Mouse (Mus musculus): Measurements from ENCODE around the gene Olfr317. TPM values are rescaled to one million over a fixed set of nuclear protein-coding genes. Genes with fewer than 3 reads are reported as not detected.
"Not testable (repeated sequence)": the region's sequence is repeated elsewhere in the genome, so short reads cannot be mapped to it uniquely, and the experiment has no call there.

Gene Olfr317
- polyA plus RNA-seq, 1 experiment from 2014 or later: not detected

DNA sequence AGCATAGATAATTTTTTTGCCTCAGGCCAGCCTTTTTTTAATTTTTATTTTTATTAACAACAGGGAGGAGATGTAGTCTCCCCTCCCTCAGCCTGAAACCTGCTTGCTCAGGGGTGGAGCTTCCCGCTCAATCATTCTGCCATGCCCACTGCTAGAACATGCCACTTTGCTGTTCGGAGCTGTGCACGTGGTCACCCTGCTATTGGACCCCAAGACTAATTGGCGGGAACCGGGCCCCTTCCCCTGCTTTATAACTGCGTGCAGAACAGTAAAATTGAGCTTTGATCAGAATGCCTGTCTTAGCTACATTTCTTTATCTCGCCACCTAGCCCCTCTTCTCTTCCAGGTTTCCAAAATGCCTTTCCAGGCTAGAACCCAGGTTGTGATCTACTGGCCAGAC, 21.3 kb downstream of the Olfr317 start:
- H3K9me3 ChIP-seq; H3K27ac ChIP-seq; H3K4me3 ChIP-seq; H3K36me3 ChIP-seq; ATAC-seq (ENCODE audit: low FRiP score, low read depth); H3K27me3 ChIP-seq; H3K4me2 ChIP-seq (replicated peaks); H3K4me1 ChIP-seq; H3K9ac ChIP-seq: not testable (repeated sequence)
- 92% methylated on average over 7 of the region's 7 CpGs for WGBS

DNA sequence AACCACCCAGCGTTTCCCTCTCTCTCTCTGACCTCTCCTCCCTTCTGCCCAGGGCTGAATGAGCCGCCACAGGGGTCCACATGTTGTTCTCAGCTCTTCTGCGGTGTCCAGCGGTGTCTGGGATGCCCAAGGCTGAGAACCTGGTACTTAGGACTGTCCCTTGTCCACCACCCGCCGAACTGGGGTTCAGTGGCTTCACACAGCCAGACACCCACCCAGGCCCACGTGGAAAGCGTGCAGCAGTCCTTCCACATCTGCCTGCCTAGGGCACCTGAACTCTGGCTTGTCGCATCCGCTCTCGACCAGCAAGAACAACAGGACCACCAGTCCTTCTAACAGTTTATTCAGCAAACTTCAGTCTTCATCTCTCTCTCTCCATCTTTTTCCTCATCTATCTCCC, 29.9 kb downstream of the Olfr317 start:
- H3K27me3 ChIP-seq: no peaks in the 10 kb centered on the region
- no peak overlapping the region for H3K4me3 ChIP-seq
- 82% methylated on average over 11 of the region's 11 CpGs for WGBS
- H3K4me1 ChIP-seq: no peaks in the 10 kb centered on the region
- H3K4me2 ChIP-seq (replicated peaks): no peak overlapping the region
- no peaks in the 10 kb centered on the region for H3K36me3 ChIP-seq
- H3K9me3 ChIP-seq: no peaks in the 10 kb centered on the region
- no peak overlapping the region for H3K9ac ChIP-seq
- ATAC-seq (ENCODE audit: low FRiP score, low read depth): no peak
- no peak overlapping the region for H3K27ac ChIP-seq

DNA sequence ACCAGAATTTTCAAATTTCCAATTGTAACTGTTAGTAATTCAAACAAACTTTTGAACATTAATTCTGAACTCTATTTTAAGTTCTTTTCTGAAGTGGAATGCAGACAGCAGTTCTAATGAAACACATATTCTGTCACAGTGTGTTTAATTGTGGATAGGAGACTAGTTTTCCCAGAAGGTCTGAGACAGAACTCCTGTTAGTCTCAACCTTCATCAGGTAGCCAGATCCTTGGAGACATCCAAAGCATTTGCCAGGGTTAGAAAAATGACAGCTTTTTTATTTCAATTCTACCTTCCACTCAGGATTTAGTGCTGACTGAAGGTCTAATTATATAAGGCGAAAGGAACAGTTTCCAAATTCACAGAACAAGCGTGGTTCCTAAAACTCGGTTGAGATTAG, 40.1 kb downstream of the Olfr317 start, which contains the start of gene Olfr319:
Gene Olfr319, plus strand, starts transcription at position 301 of the 400 bp plus-strand sequence.
- H3K4me3 ChIP-seq: no peak within 1 kb of the TSS
- H3K9ac ChIP-seq: no peak within 1 kb of the TSS
- no peak for ATAC-seq (ENCODE audit: low FRiP score, low read depth)
- H3K27me3 ChIP-seq: no peaks in the 10 kb centered on the region
- no peaks in the 10 kb centered on the region for H3K4me1 ChIP-seq
- no peaks in the 10 kb centered on the region for H3K36me3 ChIP-seq
- no peak within 1 kb of the TSS for H3K27ac ChIP-seq
- H3K9me3 ChIP-seq: peaks cover 14% of the 10 kb centered on the region; the same call in 1 of the 2 replicates
- no peak within 1 kb of the TSS for H3K4me2 ChIP-seq (replicated peaks)
- WGBS: 81% methylated on average over 3 of the region's 3 CpGs

Other genes starting within 250 kb of the Olfr317 start
- not detected in 2 replicates for gene Olfr332, start 246.7 kb downstream of the Olfr317 start, polyA plus RNA-seq (2015; fragmentation: Nextera tagmentation; extraction: Ambion mirVana)
- not detected in 2 replicates for gene Olfr331, start 236.6 kb downstream of the Olfr317 start, polyA plus RNA-seq (2015; fragmentation: Nextera tagmentation; extraction: Ambion mirVana)
- not detected in 2 replicates for gene Olfr330, start 204.4 kb downstream of the Olfr317 start, polyA plus RNA-seq (2015; fragmentation: Nextera tagmentation; extraction: Ambion mirVana)
- not detected in 2 replicates for gene Olfr329-ps, start 192.8 kb downstream of the Olfr317 start, polyA plus RNA-seq (2015; fragmentation: Nextera tagmentation; extraction: Ambion mirVana)
- gene Olfr328, start 183.6 kb downstream of the Olfr317 start, polyA plus RNA-seq (2015; fragmentation: Nextera tagmentation; extraction: Ambion mirVana): 0.08 TPM in 1 of 2 replicates, not detected in the other
- gene Olfr224, start 168.7 kb downstream of the Olfr317 start, polyA plus RNA-seq (2015; fragmentation: Nextera tagmentation; extraction: Ambion mirVana): not detected in 2 replicates
- not detected in 2 replicates for gene Olfr325, start 161.5 kb downstream of the Olfr317 start, polyA plus RNA-seq (2015; fragmentation: Nextera tagmentation; extraction: Ambion mirVana)
- gene Olfr324, start 144.1 kb downstream of the Olfr317 start, polyA plus RNA-seq (2015; fragmentation: Nextera tagmentation; extraction: Ambion mirVana): not detected in 2 replicates
- not detected in 2 replicates for gene 2210407C18Rik, start 123.1 kb downstream of the Olfr317 start, polyA plus RNA-seq (2015; fragmentation: Nextera tagmentation; extraction: Ambion mirVana)
- not detected in 2 replicates for gene Olfr323, start 108.7 kb downstream of the Olfr317 start, polyA plus RNA-seq (2015; fragmentation: Nextera tagmentation; extraction: Ambion mirVana)
- 0.09 and 0.11 TPM in 2 replicates for gene Trim58, start 98.7 kb downstream of the Olfr317 start, polyA plus RNA-seq (2015; fragmentation: Nextera tagmentation; extraction: Ambion mirVana)
- gene Olfr322, start 80.4 kb downstream of the Olfr317 start, polyA plus RNA-seq (2015; fragmentation: Nextera tagmentation; extraction: Ambion mirVana): not detected in 2 replicates
- gene Olfr320, start 58.1 kb downstream of the Olfr317 start, polyA plus RNA-seq (2015; fragmentation: Nextera tagmentation; extraction: Ambion mirVana): not detected in 2 replicates
- gene Olfr319, start 40.0 kb downstream of the Olfr317 start, polyA plus RNA-seq (2015; fragmentation: Nextera tagmentation; extraction: Ambion mirVana): not detected in 2 replicates
- gene Olfr318, start 15.2 kb downstream of the Olfr317 start, polyA plus RNA-seq (2015; fragmentation: Nextera tagmentation; extraction: Ambion mirVana): not detected in 2 replicates
- gene Olfr316, start 13.5 kb upstream of the Olfr317 start, polyA plus RNA-seq (2015; fragmentation: Nextera tagmentation; extraction: Ambion mirVana): not detected in 2 replicates
- gene Olfr315, start 34.0 kb upstream of the Olfr317 start, polyA plus RNA-seq (2015; fragmentation: Nextera tagmentation; extraction: Ambion mirVana): not detected in 2 replicates
- not detected in 2 replicates for gene Olfr314, start 43.7 kb upstream of the Olfr317 start, polyA plus RNA-seq (2015; fragmentation: Nextera tagmentation; extraction: Ambion mirVana)
- gene Fam183b, start 62.7 kb upstream of the Olfr317 start, polyA plus RNA-seq (2015; fragmentation: Nextera tagmentation; extraction: Ambion mirVana): not detected in 2 replicates
- not detected in 2 replicates for gene Olfr313, start 75.8 kb upstream of the Olfr317 start, polyA plus RNA-seq (2015; fragmentation: Nextera tagmentation; extraction: Ambion mirVana)
- not detected in 2 replicates for gene Olfr312, start 90.0 kb upstream of the Olfr317 start, polyA plus RNA-seq (2015; fragmentation: Nextera tagmentation; extraction: Ambion mirVana)
- not detected in 2 replicates for gene Olfr311, start 100.0 kb upstream of the Olfr317 start, polyA plus RNA-seq (2015; fragmentation: Nextera tagmentation; extraction: Ambion mirVana)
- 12.8 and 12.9 TPM in 2 replicates for gene Gm12258, start 107.9 kb upstream of the Olfr317 start, polyA plus RNA-seq (2015; fragmentation: Nextera tagmentation; extraction: Ambion mirVana)
- gene 2810021J22Rik, start 128.0 kb upstream of the Olfr317 start, polyA plus RNA-seq (2015; fragmentation: Nextera tagmentation; extraction: Ambion mirVana): 8.0 and 10.9 TPM in 2 replicates
- 6.2 and 7.1 TPM in 2 replicates for gene Zfp39, start 165.0 kb upstream of the Olfr317 start, polyA plus RNA-seq (2015; fragmentation: Nextera tagmentation; extraction: Ambion mirVana)
- 0.11 TPM in 1 of 2 replicates, not detected in the other for gene Btnl10, start 178.7 kb upstream of the Olfr317 start, polyA plus RNA-seq (2015; fragmentation: Nextera tagmentation; extraction: Ambion mirVana)
- 245 and 261 TPM in 2 replicates for gene Rnf187, start 199.7 kb upstream of the Olfr317 start, polyA plus RNA-seq (2015; fragmentation: Nextera tagmentation; extraction: Ambion mirVana)
- gene Hist3h2ba, start 209.7 kb upstream of the Olfr317 start, polyA plus RNA-seq (2015; fragmentation: Nextera tagmentation; extraction: Ambion mirVana): 35.8 and 40.7 TPM in 2 replicates
- 29.6 and 29.9 TPM in 2 replicates for gene Hist3h2a, start 215.5 kb upstream of the Olfr317 start, polyA plus RNA-seq (2015; fragmentation: Nextera tagmentation; extraction: Ambion mirVana)
- 0.87 and 1.7 TPM in 2 replicates for gene Trim17, start 215.5 kb upstream of the Olfr317 start, polyA plus RNA-seq (2015; fragmentation: Nextera tagmentation; extraction: Ambion mirVana)
- 23.8 and 24.0 TPM in 2 replicates for gene Trim11, start 238.9 kb upstream of the Olfr317 start, polyA plus RNA-seq (2015; fragmentation: Nextera tagmentation; extraction: Ambion mirVana)